Mouse (Mus musculus) forebrain, embryonic 13.5 days (tissue): ENCODE measurements around the gene Lmo3. TPM values are rescaled to one million over a fixed set of nuclear protein-coding genes. Genes with fewer than 3 reads are reported as not detected.
A peak's percentile ranks its signal among the peaks of the same experiment; 100 is the strongest.

Experiments used
- ATAC-seq: fragments of 200-750 bp; cut with Nextera tagmentation; 2 replicates; pipeline ENCODE4 v1.8.0; 2017
- H3K27ac ChIP-seq: fragments of 300-500 bp; sonication (generic); 2 replicates; pipeline ENCODE4 v1.5.1; 2015; ENCODE audit warnings: inconsistent platforms, mild to moderate bottlenecking, moderate library complexity
- H3K27me3 ChIP-seq: fragments of 300-500 bp; sonication (generic); 2 replicates; pipeline ENCODE4 v1.6.1; 2015; ENCODE audit warnings: mild to moderate bottlenecking, inconsistent platforms
- H3K36me3 ChIP-seq: fragments of 300-500 bp; sonication (generic); 2 replicates; pipeline ENCODE4 v1.6.1; 2015; ENCODE audit warnings: mild to moderate bottlenecking, inconsistent platforms; ENCODE audit not compliant: poor library complexity, severe bottlenecking
- H3K4me1 ChIP-seq: fragments of 300-500 bp; sonication (generic); 2 replicates; pipeline ENCODE4 v1.6.1; 2015; ENCODE audit warnings: inconsistent platforms
- H3K4me2 ChIP-seq: fragments of 300-500 bp; sonication (generic); 2 replicates; pipeline ENCODE4 v1.6.1; 2015; ENCODE audit warnings: inconsistent platforms, mild to moderate bottlenecking, moderate library complexity
- H3K4me3 ChIP-seq: fragments of 300-500 bp; sonication (generic); 2 replicates; pipeline ENCODE4 v1.5.1; 2015; ENCODE audit warnings: mild to moderate bottlenecking, inconsistent platforms
- H3K9ac ChIP-seq: fragments of 300-500 bp; sonication (generic); 2 replicates; pipeline ENCODE4 v1.6.1; 2015; ENCODE audit warnings: mild to moderate bottlenecking, inconsistent platforms
- H3K9me3 ChIP-seq: fragments of 300-500 bp; sonication (generic); replicated peaks from 2 replicates; pipeline ENCODE4 v1.6.1; 2016; ENCODE audit warnings: inconsistent platforms
- WGBS: fragments of 180-500 bp; shearing (Covaris S2); methylation state at CpG from one replicate; pipeline ENCODE4 v1.1.7; 2015; 5-methylcytosine and 5-hydroxymethylcytosine counted together
- polyA plus RNA-seq: library from polyadenylated mRNA; unstranded; fragments of >200 nt; fragmentation: Nextera tagmentation; extraction: Ambion mirVana; gene quantifications from 2 replicates; pipeline ENCODE4 v1.2.1, GENCODE M21; 2015

Gene Lmo3
- 88.9 and 108 TPM in 2 replicates for polyA plus RNA-seq

DNA sequence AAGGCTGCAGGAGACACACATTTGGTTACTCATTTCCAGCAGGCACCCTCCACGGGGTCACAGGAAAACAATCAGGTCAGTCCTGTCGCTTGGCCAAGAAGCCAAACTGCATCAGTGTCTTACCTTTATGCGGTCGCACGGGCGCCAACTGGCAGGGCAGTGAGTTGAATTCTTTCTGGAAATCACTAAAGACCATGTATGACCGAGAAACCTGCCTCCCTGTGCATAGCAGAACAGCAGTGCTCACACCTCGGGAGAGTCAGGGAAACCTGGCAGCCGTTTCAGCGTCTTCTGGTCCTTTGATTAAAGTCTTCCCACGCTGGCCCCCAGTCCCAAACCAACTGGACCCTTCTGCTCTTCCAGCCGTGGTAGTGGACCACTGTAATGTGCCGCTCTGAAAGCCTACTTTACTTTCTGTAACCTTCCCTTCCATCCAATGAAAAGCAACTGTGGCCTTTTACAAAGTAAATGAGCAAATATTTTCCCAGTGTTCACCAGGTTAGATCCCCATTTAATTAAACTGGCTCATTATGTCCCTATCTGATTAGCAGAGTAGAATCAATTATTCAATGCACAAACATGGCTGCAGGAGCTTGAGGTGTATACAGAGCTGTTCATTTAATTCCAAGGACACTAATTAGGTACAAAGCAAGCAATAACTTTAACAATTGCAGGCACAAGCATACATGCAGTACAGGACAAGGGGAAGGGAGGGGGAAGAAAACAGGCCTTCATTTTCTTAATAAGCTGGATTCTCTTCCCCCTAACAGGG is at the start of gene Lmo3:
Lmo3 (minus strand) TSS at position 235 of the 772 bp plus-strand sequence.
- H3K9ac ChIP-seq, result no peak within 1 kb of the TSS
- peak within 1 kb of the TSS; percentile 28 for H3K4me2 ChIP-seq

GRCm38 (mm10) chr6:138620786-138621185 is 39.0 kb upstream of the Lmo3 start:
- Histone ChIP-seq H3K4me1 (no peaks in the 10 kb centered on the region), H3K36me3 (no peaks in the 10 kb centered on the region), H3K4me3 (no peak overlapping the region), H3K27me3 (0 out of 2 replicates have a peak, but pooled peaks cover 13% of the 10 kb centered on the region), H3K4me2 (no peak overlapping the region), H3K9ac (no peak overlapping the region), H3K27ac (no peak overlapping the region), H3K9me3 (no peaks in the 10 kb centered on the region)
- no peak for ATAC-seq

More for the DNA sequence above, at the start of gene Lmo3:
- no peak within 1 kb of the TSS for H3K27ac ChIP-seq
- peaks cover 15% of the 10 kb centered on the region for H3K4me1 ChIP-seq
- H3K36me3 ChIP-seq, result no peaks in the 10 kb centered on the region
- no peaks in the 10 kb centered on the region for H3K9me3 ChIP-seq
- peak; percentile 88 for ATAC-seq
- 25% methylated on average over 13 of the region's 13 CpGs for WGBS
- H3K4me3 ChIP-seq, result no peak within 1 kb of the TSS
- H3K27me3 ChIP-seq, result peaks cover 87% of the 10 kb centered on the region

DNA sequence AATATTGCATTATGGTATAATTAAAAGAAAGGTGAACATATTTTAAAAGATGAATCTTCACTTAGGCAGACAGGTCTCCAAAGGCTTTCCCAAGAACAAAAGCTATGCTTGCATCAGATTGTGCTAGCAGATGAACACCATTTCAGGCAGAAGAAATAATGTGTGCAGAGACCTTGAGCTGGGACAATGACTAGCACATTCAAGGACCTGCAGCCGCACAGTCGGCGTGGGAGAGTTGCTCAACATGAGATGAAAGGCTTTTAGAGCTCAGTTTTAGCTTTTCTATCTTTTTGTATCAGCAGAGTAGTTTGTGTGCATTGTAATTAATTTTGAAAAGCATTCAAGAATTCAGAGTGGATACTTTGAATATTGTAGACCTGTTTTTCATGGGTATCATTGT is 36.6 kb upstream of the Lmo3 start:
- Histone ChIP-seq H3K36me3 (no peaks in the 10 kb centered on the region), H3K4me3 (no peak overlapping the region), H3K4me1 (no peaks in the 10 kb centered on the region), H3K9ac (no peak overlapping the region), H3K9me3 (no peaks in the 10 kb centered on the region), H3K27ac (no peak overlapping the region), H3K27me3 (peaks cover 21% of the 10 kb centered on the region; the same call in 1 of the 2 replicates), H3K4me2 (no peak overlapping the region)
- no peak for ATAC-seq
- 69% methylated on average over 3 of the region's 3 CpGs for whole genome bisulfite sequencing

- peak; percentile 30; the same call in 1 of the 2 replicates for ATAC-seq
- no peak overlapping the region for H3K4me3 ChIP-seq
- no peak overlapping the region for H3K27ac ChIP-seq
- 82% methylated on average over 15 of the region's 15 CpGs for WGBS
- H3K27me3 ChIP-seq, result peaks cover 55% of the 10 kb centered on the region
- no peak overlapping the region for H3K4me2 ChIP-seq
- H3K4me1 ChIP-seq, result no peaks in the 10 kb centered on the region
- no peaks in the 10 kb centered on the region for H3K9me3 ChIP-seq
- no peaks in the 10 kb centered on the region for H3K36me3 ChIP-seq
- H3K9ac ChIP-seq, result no peak overlapping the region
Observed at GRCm38 (mm10) chr6:138597016-138597415, 15.2 kb upstream of the Lmo3 start.

DNA sequence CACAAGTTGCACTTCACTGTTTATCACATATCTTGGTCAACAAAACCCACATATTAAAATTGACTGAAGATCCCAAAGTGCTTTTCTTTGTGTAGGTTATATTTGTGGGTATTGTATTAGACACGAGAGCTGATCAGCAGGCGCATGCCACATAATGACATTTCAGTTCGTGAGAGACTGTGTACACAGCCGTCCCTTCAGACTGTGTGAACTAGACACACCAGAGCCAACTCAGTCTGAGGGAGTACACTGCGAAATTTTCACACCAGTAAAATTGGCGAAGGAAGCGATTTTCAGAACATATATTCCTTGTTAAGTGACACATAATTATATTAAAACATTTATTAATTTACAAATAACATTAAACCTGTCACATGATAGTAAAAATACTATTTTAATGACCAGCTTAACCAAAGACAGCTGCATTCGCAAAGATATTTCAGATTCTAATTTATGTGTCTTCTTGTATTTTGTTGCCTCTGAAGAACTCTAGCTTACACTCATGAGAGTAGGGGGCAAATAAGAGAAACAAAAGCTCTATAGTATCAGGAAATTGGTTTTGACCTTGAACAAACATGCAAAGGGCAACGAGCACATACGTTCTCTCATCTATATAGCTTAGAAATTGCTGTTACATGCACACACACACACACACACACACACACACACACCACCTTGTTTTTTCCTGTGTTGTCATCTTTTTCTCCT is 14.4 kb upstream of the Lmo3 start:
- no peak for ATAC-seq
- H3K4me1 ChIP-seq, result no peaks in the 10 kb centered on the region
- 73% methylated on average over 10 of the region's 10 CpGs for WGBS

GRCm38 (mm10) chr6:138583314-138583713 is 1.5 kb upstream of the Lmo3 start:
- H3K4me1 ChIP-seq, result peaks cover 15% of the 10 kb centered on the region
- no peak; the same call in 1 of the 2 replicates for ATAC-seq
- H3K9me3 ChIP-seq, result no peaks in the 10 kb centered on the region
- 65% methylated on average over 8 of the region's 8 CpGs for WGBS
- no peak overlapping the region for H3K9ac ChIP-seq
- no peaks in the 10 kb centered on the region for H3K36me3 ChIP-seq
- H3K27ac ChIP-seq, result no peak overlapping the region
- H3K4me3 ChIP-seq, result no peak overlapping the region
- H3K27me3 ChIP-seq, result peaks cover 87% of the 10 kb centered on the region
- no peak overlapping the region for H3K4me2 ChIP-seq

More for the DNA sequence above, 14.4 kb upstream of the Lmo3 start:
- Histone ChIP-seq H3K9me3 (no peaks in the 10 kb centered on the region), H3K27me3 (peaks cover 59% of the 10 kb centered on the region), H3K36me3 (no peaks in the 10 kb centered on the region), H3K4me2 (no peak overlapping the region), H3K27ac (no peak overlapping the region), H3K4me3 (no peak overlapping the region), H3K9ac (no peak overlapping the region)

- ATAC-seq, result peak; percentile 62
- H3K27me3 ChIP-seq, result peaks cover 87% of the 10 kb centered on the region
- WGBS, result 6% methylated on average over 4 of the region's 4 CpGs
Observed at GRCm38 (mm10) chr6:138582506-138583000, 785 bp upstream of the Lmo3 start.

DNA sequence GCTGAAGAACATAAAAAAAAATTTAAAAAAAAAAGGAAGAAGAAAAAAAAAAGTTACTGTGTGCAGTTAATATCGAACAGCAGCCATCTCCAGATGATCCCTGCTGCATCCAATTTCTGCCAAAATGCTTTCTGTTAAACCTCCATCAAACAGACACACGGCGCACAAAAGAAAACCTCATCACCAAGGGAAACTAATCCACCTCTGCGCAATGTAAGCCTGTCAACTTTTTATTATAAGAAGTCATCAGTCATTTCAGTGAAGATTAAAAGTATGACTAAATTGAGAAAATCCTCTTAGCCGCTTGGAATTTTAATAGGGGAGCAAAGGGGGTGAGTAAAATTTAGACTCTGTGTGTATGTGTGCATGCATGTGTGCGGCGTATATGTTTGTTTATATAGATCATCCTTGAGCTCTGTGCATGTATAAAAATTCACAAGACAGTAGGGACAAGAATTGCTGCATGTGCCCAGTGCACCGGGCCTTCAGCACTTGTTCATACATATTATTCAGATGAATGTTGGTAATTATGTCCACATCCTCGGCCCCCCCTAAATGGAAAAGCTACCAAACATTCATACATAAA is 1.2 kb downstream of the Lmo3 start:
- no peaks in the 10 kb centered on the region for H3K36me3 ChIP-seq
- ATAC-seq, result no peak
- H3K4me2 ChIP-seq, result no peak overlapping the region
- H3K27ac ChIP-seq, result no peak overlapping the region
- H3K27me3 ChIP-seq, result peaks cover 87% of the 10 kb centered on the region
- WGBS, result 49% methylated on average over 9 of the region's 9 CpGs
- no peak overlapping the region for H3K4me3 ChIP-seq
- H3K9ac ChIP-seq, result no peak overlapping the region
- H3K4me1 ChIP-seq, result peaks cover 15% of the 10 kb centered on the region
- no peaks in the 10 kb centered on the region for H3K9me3 ChIP-seq

More at GRCm38 (mm10) chr6:138582506-138583000, 785 bp upstream of the Lmo3 start:
- Histone ChIP-seq H3K36me3 (no peaks in the 10 kb centered on the region), H3K9me3 (no peaks in the 10 kb centered on the region), H3K27ac (no peak overlapping the region), H3K4me2 (no peak overlapping the region), H3K9ac (no peak overlapping the region), H3K4me1 (peaks cover 15% of the 10 kb centered on the region), H3K4me3 (no peak overlapping the region)

DNA sequence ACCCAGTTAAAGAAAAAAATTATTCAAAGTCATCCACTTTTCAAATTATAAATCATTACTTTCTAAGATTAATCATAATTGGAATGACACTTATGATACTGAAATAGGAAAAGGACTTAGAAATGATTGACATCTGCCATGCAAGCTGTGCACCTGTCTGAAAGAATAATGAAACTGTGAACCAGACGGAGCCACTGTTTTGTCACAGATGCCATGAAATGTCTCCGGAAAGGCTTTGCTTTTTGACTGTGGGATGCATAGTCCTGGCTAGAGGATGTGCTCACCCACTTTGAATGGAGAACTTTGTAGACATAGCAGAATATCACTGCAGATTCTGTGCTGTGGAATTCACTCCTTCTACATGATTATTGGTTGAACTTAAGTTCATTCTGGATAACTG is 18.4 kb downstream of the Lmo3 start:
- no peaks in the 10 kb centered on the region for H3K4me1 ChIP-seq
- H3K36me3 ChIP-seq, result no peaks in the 10 kb centered on the region
- no peaks in the 10 kb centered on the region for H3K27me3 ChIP-seq
- H3K4me2 ChIP-seq, result no peak overlapping the region
- no peak overlapping the region for H3K9ac ChIP-seq
- no peaks in the 10 kb centered on the region for H3K9me3 ChIP-seq
- WGBS, result 81% methylated on average over 2 of the region's 2 CpGs
- H3K4me3 ChIP-seq, result no peak overlapping the region
- no peak for ATAC-seq
- no peak overlapping the region for H3K27ac ChIP-seq

- no peaks in the 10 kb centered on the region for H3K36me3 ChIP-seq
- H3K27ac ChIP-seq, result no peak overlapping the region
- no peak overlapping the region for H3K4me2 ChIP-seq
- no peaks in the 10 kb centered on the region for H3K9me3 ChIP-seq
- no peak overlapping the region for H3K4me3 ChIP-seq
- no peak for ATAC-seq
- 87% methylated on average over 7 of the region's 7 CpGs for WGBS
- no peaks in the 10 kb centered on the region for H3K27me3 ChIP-seq
- H3K9ac ChIP-seq, result no peak overlapping the region
- no peaks in the 10 kb centered on the region for H3K4me1 ChIP-seq
Observed at GRCm38 (mm10) chr6:138552144-138552543, 29.6 kb downstream of the Lmo3 start.

GRCm38 (mm10) chr6:138534879-138535278 is 46.9 kb downstream of the Lmo3 start:
- no peak for ATAC-seq
- WGBS, result 77% methylated on average over 2 of the region's 2 CpGs
- H3K9me3 ChIP-seq, result no peaks in the 10 kb centered on the region

GRCm38 (mm10) chr6:138506642-138507041 is 75.1 kb downstream of the Lmo3 start:
- Histone ChIP-seq H3K27ac (no peak overlapping the region), H3K4me1 (no peaks in the 10 kb centered on the region), H3K36me3 (no peaks in the 10 kb centered on the region), H3K4me3 (no peak overlapping the region), H3K9ac (no peak overlapping the region), H3K27me3 (no peaks in the 10 kb centered on the region), H3K9me3 (no peaks in the 10 kb centered on the region), H3K4me2 (no peak overlapping the region)
- WGBS, result 81% methylated on average over 1 of the region's 1 CpGs
- ATAC-seq, result no peak

More at GRCm38 (mm10) chr6:138534879-138535278, 46.9 kb downstream of the Lmo3 start:
- Histone ChIP-seq H3K27me3 (no peaks in the 10 kb centered on the region), H3K27ac (no peak overlapping the region), H3K4me3 (no peak overlapping the region), H3K4me1 (no peaks in the 10 kb centered on the region), H3K4me2 (no peak overlapping the region), H3K9ac (no peak overlapping the region), H3K36me3 (no peaks in the 10 kb centered on the region)
